12 mouse cellular contexts compared by ENCODE assay signal in the genomic region with DNA sequence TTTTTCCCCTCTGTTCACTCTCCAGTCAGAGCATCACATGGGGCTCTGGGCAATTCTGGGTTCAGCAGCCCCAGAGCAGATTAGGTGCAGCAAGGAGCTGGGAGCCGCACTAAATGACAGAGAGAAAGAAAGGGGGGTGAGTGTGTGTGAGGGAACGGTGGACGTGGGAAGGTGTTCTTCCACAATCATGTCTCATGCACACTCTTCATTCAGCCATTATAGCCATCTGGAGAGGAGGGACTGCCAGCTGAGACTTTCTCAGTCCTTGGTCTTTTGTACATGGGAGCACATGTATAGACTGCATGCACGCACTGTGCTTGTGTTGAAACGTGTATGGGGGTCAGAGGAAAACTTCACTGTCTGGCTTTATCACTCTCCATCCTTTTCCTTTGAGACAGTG.
"Had no signal": no experiment of that assay in that cellular context is flagged by ENCODE, and none has a peak within 500 bp of the region (broad histone marks: within the 10 kb centered on the region; RNA-seq: fewer than 3 reads in every experiment).

No protein-coding gene starts in this region.

- DNase-seq: retina, postnatal 1 day; right cerebral cortex, adult 18-20 months; right cerebral cortex, postnatal 14 days; right cerebral cortex, postnatal 25 days; right cerebral cortex, postnatal 4 days; spleen, adult 18-20 months; thymus, adult 18-20 months; thymus, adult 2 months; thymus, postnatal 14 days; thymus, postnatal 25 days; thymus, postnatal 36 days; thymus, postnatal 4 days had no signal
